8 mouse cellular contexts compared by ENCODE assay signal in genomic region chr4:118620279-118620966, GRCm38 (mm10). TPM values are rescaled to one million over a fixed set of nuclear protein-coding genes. Genes with fewer than 3 reads are reported as not detected.
DNase-seq lines count a peak whose midpoint lies in the region; ATAC-seq and TF ChIP-seq lines count a peak whose summit lies in the region.

Gene Cfap57, minus strand, starts transcription at chr4:118620777.
Gene Ebna1bp2, plus strand, starts transcription at chr4:118620799.

- 0 out of 2 replicates have a peak, but pooled peaks have one; percentile 21 for TF ChIP-seq POLR2A in liver, adult 2 months (IDR thresholded peaks at IDR 0.05; ENCODE audit: extremely low read depth, insufficient read depth, low read length)
- peak; percentile 79 for TF ChIP-seq POLR2A in myocyte (IDR thresholded peaks at IDR 0.05; ENCODE audit: insufficient read length, low read depth)

- peak within 1 kb of the TSS; percentile 87 for H3K4me3 ChIP-seq in heart, embryonic 11.5 days (ENCODE audit: low read depth, low read length)
- H3K4me3 ChIP-seq in kidney, embryonic 16.5 days (ENCODE audit: low read length), result peak within 1 kb of the TSS; percentile 76
- peak within 1 kb of the TSS; percentile 87 for H3K4me3 ChIP-seq in liver, adult 2 months (ENCODE audit: insufficient read depth, low read depth, low read length)
- H3K4me3 ChIP-seq in myocyte, result peak within 1 kb of the TSS; percentile 73

- peak within 1 kb of the TSS; percentile 10; the same call in 1 of the 2 replicates for H3K27ac ChIP-seq in heart, embryonic 11.5 days (ENCODE audit: low read depth, low read length)
- H3K27ac ChIP-seq in kidney, embryonic 16.5 days (ENCODE audit: low read length), result no peak within 1 kb of the TSS
- no peak within 1 kb of the TSS for H3K27ac ChIP-seq in liver, adult 2 months (replicated peaks; ENCODE audit: insufficient read depth, low read depth, low read length)

- H3K79me2 ChIP-seq in liver, adult 2 months (ENCODE audit: control insufficient read depth, insufficient read depth, low read length), result peaks cover 4% of the 10 kb centered on the region; the same call in 1 of the 2 replicates
- H3K79me2 ChIP-seq in myocyte (ENCODE audit: control insufficient read depth, insufficient read depth), result peaks cover 15% of the 10 kb centered on the region

- H3K4me2 ChIP-seq in heart, embryonic 11.5 days, result peak within 1 kb of the TSS; percentile 96
- peak within 1 kb of the TSS; percentile 61 for H3K4me2 ChIP-seq in kidney, embryonic 16.5 days (replicated peaks; ENCODE audit: low read depth, low read length)
- H3K4me2 ChIP-seq in myocyte (ENCODE audit: low read depth), result peak within 1 kb of the TSS; percentile 81

- DNase-seq in B cell, adult 2 months, result peak; percentile 94 to 95
- peak; percentile 97 for DNase-seq in brain, adult 2 months (ENCODE audit: low read depth, low spot score)
- DNase-seq in liver, adult 2 months (ENCODE audit: extremely low read depth, low read depth, low spot score), result peak; percentile 88
- DNase-seq in splenic B cell, adult 2 months (ENCODE audit: low read depth, low spot score), result peak; percentile 96

- peaks cover 10% of the 10 kb centered on the region for H3K4me1 ChIP-seq in heart, embryonic 11.5 days (ENCODE audit: control insufficient read depth, insufficient read depth, low read length)
- peaks cover 8% of the 10 kb centered on the region for H3K4me1 ChIP-seq in kidney, embryonic 16.5 days (ENCODE audit: insufficient read depth, low read length)
- H3K4me1 ChIP-seq in liver, adult 2 months (ENCODE audit: control insufficient read depth, insufficient read depth, low read length), result peaks cover 4% of the 10 kb centered on the region; the same call in 1 of the 2 replicates

- TF ChIP-seq CTCF in liver, adult 2 months (IDR thresholded peaks at IDR 0.05; ENCODE audit: low read depth, low read length), result no peak

- peaks cover 15% of the 10 kb centered on the region for H3K36me3 ChIP-seq in heart, embryonic 11.5 days (ENCODE audit: control insufficient read depth, insufficient read depth, low read length)
- H3K36me3 ChIP-seq in kidney, embryonic 16.5 days (ENCODE audit: insufficient read depth, low read length), result peaks cover 21% of the 10 kb centered on the region
- peaks cover 14% of the 10 kb centered on the region; the same call in 1 of the 2 replicates for H3K36me3 ChIP-seq in liver, adult 2 months (ENCODE audit: control insufficient read depth, insufficient read depth, low read length)
- no peaks in the 10 kb centered on the region for H3K36me3 ChIP-seq in myocyte (ENCODE audit: control insufficient read depth, insufficient read depth)
- H3K36me3 ChIP-seq in splenic B cell, adult 2 months (ENCODE audit: control insufficient read depth, insufficient read depth, low read length, poor library complexity, severe bottlenecking), result peaks cover 5% of the 10 kb centered on the region

- under 1% methylated on average over 37 of the region's 41 CpGs for WGBS in heart, embryonic 11.5 days (ENCODE audit: insufficient replicate concordance)
- WGBS in kidney, embryonic 16.5 days, result under 1% methylated on average over 34 of the region's 41 CpGs
- WGBS in liver, adult 2 months, result 2% methylated on average over 35 of the region's 41 CpGs

- H3K9me3 ChIP-seq in heart, embryonic 11.5 days (replicated peaks; ENCODE audit: control insufficient read depth, low read length), result no peaks in the 10 kb centered on the region; the same call in 1 of the 2 replicates
- peaks cover 8% of the 10 kb centered on the region; the same call in 1 of the 2 replicates for H3K9me3 ChIP-seq in kidney, embryonic 16.5 days (ENCODE audit: low read length)

- ATAC-seq in erythroblast, adult 5-6 weeks (replicated peaks; ENCODE audit: low FRiP score, poor library complexity, severe bottlenecking), result peak; percentile 97
- peak; percentile 90 for ATAC-seq in heart, embryonic 11.5 days (replicated peaks; ENCODE audit: insufficient number of reproducible peaks, low FRiP score, low TSS enrichment)
- peak; percentile 92 for ATAC-seq in kidney, embryonic 16.5 days (ENCODE audit: low FRiP score, low TSS enrichment)

- H3K9ac ChIP-seq in heart, embryonic 11.5 days (ENCODE audit: low read depth, low read length), result peak within 1 kb of the TSS; percentile 86
- H3K9ac ChIP-seq in kidney, embryonic 16.5 days (replicated peaks; ENCODE audit: low read length), result peak within 1 kb of the TSS; percentile 77
- peak within 1 kb of the TSS; percentile 76 for H3K9ac ChIP-seq in liver, adult 2 months (ENCODE audit: low read depth, low read length)

- peak within 1 kb of the TSS; percentile 15 for H3ac ChIP-seq in myocyte (ENCODE audit: control insufficient read depth, insufficient read length)

- no peaks in the 10 kb centered on the region for H3K27me3 ChIP-seq in heart, embryonic 11.5 days (ENCODE audit: control insufficient read depth, insufficient read depth, low read length)
- H3K27me3 ChIP-seq in kidney, embryonic 16.5 days (ENCODE audit: insufficient read depth, low read length), result no peaks in the 10 kb centered on the region
- H3K27me3 ChIP-seq in liver, adult 2 months (ENCODE audit: control insufficient read depth, insufficient read depth, low read length), result no peaks in the 10 kb centered on the region
- H3K27me3 ChIP-seq in myocyte (ENCODE audit: control insufficient read depth, insufficient read depth, insufficient read length), result no peaks in the 10 kb centered on the region
- H3K27me3 ChIP-seq in splenic B cell, adult 2 months (ENCODE audit: control insufficient read depth, insufficient read depth, low read length, poor library complexity, severe bottlenecking), result no peaks in the 10 kb centered on the region

TF ChIP-seq in myocyte, 11 proteins besides CTCF, POLR2A, EP300 and RAD21:
- peak; percentile 67 for TF ChIP-seq USF1 (IDR thresholded peaks at IDR 0.05; ENCODE audit: low read depth)
- no peak for TF ChIP-seq MYOG (IDR thresholded peaks at IDR 0.05; ENCODE audit: control insufficient read depth in 1 of 3, insufficient read depth in 1 of 3, insufficient read length in 2 of 3, low read depth in 2 of 3)
- TF ChIP-seq CEBPB (IDR thresholded peaks at IDR 0.05; ENCODE audit: insufficient read depth, poor library complexity, severe bottlenecking), result 0 out of 2 replicates have a peak, but pooled peaks have one; percentile 16
- peak; percentile 70 for TF ChIP-seq POLR2AphosphoS2 (IDR thresholded peaks at IDR 0.05; ENCODE audit: insufficient read length, low read depth)
- peak; percentile 61 for TF ChIP-seq MAX (IDR thresholded peaks at IDR 0.05; ENCODE audit: low read depth)

RNA-seq across cellular contexts. Expression of gene Cfap57, which starts in this region (rescaled TPM):
- 0.63 TPM in 1 of 2 replicates, not detected in the other for total RNA-seq in erythroblast, adult 5-6 weeks (2015; ENCODE audit: low replicate concordance)
- 0.51 and 0.84 TPM in 2 replicates for total RNA-seq in erythroblast, adult 5-6 weeks (2017; ENCODE audit: low replicate concordance)
- 1.2 and 1.5 TPM in 2 replicates for polyA plus RNA-seq in heart, embryonic 11.5 days (2014; fragmentation: Nextera tagmentation; extraction: Ambion mirVana)
- polyA plus RNA-seq in kidney, embryonic 16.5 days (2015; fragmentation: Nextera tagmentation; extraction: Ambion mirVana), result 0.10 and 0.19 TPM in 2 replicates
- not detected in 2 replicates for total RNA-seq in liver, adult 2 months (2014; rRNA removed)
- polyA plus RNA-seq in liver, adult 2 months (2012; rRNA removed), result not detected in 2 replicates
- polyA plus RNA-seq in myocyte (2012; fragmentation: generic; extraction: Trizol), result not detected

RNA-seq across cellular contexts. Expression of gene Ebna1bp2, which starts in this region (rescaled TPM):
- 28.4 and 35.1 TPM in 2 replicates for total RNA-seq in erythroblast, adult 5-6 weeks (2015; ENCODE audit: low replicate concordance)
- 12.6 and 20.6 TPM in 2 replicates for total RNA-seq in erythroblast, adult 5-6 weeks (2017; ENCODE audit: low replicate concordance)
- polyA plus RNA-seq in heart, embryonic 11.5 days (2014; fragmentation: Nextera tagmentation; extraction: Ambion mirVana), result 106 and 111 TPM in 2 replicates
- polyA plus RNA-seq in kidney, embryonic 16.5 days (2015; fragmentation: Nextera tagmentation; extraction: Ambion mirVana), result 133 and 137 TPM in 2 replicates
- total RNA-seq in liver, adult 2 months (2014; rRNA removed), result 19.6 and 19.9 TPM in 2 replicates
- 10.3 and 13.0 TPM in 2 replicates for polyA plus RNA-seq in liver, adult 2 months (2012; rRNA removed)
- polyA plus RNA-seq in myocyte (2012; fragmentation: generic; extraction: Trizol), result 71.7 TPM
